Mouse (Mus musculus) neutrophil, adult 83 days (primary cell): Measurements from ENCODE around the gene Gm12185. TPM values are rescaled to one million over a fixed set of nuclear protein-coding genes. Genes with fewer than 3 reads are reported as not detected.

Experiments
- total RNA-seq, 2 experiments: library from RNA; stranded (reverse); gene quantifications; one replicate each; pipeline ENCODE4 v1.2.4; 2023

The Gm12185 gene
- 1 to 10 TPM; 1.4 to 1.6 TPM for total RNA-seq

DNA sequence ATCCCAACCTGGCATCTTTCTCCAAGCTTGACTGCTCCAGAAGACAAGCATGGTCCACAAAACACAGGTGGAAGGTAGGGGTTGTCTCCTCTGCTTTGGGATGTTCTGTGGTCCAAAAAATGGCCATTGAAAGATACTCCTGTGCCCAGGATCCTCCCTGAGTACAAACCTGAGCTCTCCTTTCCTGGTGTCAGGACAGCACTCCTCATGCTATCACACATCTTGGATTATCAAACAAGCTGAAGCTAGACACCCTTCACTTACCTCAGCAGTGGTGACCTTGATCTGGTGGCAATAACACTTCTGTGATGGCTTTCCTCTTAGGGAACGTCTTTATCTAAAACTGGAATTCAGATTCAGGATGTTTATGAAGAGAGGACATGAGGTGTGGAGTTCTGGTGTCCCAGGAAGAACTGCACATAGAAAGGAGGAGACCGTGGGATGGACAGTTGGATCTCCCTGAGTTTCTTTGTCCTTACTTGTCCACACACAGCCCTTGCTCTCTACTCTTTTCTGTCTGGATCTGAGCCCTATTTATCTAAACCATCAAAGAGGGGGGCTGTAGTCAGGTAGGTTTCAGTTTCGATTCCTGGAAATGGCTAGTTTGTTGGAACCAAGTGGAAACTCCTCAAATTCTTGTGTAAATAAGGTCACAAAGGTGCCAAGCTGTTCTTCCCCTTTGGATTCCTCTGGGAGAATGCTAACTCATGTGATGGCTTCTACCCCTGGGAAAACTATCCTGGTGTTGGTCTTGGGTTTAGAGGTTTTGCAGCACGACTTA, at the start of gene Gm12185:
Gene Gm12185, minus strand, starts transcription at position 487 of the 781 bp plus-strand sequence.

DNA sequence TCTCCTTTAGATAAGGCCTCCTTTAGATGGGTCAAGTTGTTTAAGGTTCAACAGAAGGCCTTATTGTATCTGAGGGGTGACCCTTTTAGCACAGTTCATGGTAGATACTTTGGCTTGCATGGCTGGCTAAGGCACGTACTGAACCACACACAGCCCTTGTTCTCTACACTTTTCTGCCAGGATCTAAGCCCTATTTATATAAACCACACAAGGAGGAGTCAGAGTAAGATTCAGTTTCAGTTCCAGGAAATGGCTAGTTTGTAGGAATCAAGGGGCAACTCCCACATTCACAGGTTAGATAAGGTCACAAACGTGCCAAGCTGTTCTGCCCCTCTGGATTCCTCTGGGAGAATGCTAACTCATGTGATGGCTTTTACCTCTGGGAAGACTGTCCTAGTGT, 2.0 kb upstream of the Gm12185 start, which contains the start of gene Tgtp1:
Gene Tgtp1, minus strand, starts transcription at position 155 of the 400 bp plus-strand sequence.

DNA sequence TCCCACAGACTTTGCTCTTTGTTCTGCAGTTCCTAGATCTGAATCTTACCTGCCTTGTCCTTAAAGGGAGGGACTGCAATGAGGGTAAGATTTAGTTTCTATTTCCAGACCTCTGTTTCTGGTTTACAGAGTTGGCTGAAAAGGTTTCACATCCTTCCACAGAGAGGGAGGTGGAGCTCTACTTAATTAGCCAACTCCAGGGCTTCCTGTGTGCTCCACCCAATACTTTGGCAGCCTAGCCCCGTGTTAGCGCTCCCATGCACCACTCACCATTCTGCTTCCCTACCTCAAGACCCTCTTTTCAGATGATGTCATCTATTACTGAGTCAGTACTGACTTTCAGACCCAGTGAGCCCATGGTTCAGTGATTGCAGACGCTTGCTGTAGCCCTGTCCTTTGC, 12.8 kb downstream of the Gm12185 start, which contains the start of gene 9930111J21Rik1:
Gene 9930111J21Rik1, minus strand, starts transcription at position 148 of the 400 bp plus-strand sequence.

DNA sequence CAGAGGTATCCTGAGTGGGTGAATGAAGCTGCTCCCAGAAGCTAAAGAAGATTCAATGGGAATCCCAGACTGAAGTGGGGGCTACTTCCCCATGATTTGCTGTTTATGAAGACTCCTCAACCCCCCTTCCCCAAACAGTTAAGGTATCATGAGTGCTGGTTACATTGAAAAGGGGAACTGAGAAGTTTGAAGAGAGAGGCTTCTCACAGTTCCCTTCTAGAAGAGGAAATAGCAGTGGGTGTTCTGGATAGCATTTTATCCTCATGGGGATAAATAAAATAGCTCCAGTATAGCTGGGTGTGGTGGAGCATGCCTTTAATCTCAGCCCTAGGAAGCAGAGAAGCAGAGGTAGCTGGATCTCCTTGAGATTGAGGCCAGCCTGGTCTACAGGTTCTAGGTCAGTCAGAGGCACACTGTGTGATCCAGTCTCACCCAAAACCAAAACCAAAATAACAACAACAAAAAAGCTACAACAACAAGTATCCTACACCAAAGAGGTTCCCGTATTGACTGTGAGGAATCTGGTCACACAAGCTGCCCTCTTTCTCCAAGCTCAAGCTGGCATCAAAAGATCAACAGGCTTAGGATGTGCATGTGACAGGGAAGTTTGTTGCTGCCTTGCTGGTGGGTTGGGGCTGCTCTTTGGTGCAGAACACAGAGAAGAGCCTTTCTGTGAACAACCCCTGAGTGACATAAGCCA, 13.6 kb downstream of the Gm12185 start, which contains the start of gene Olfr56:
Gene Olfr56, plus strand, starts transcription at position 650 of the 700 bp plus-strand sequence.

DNA sequence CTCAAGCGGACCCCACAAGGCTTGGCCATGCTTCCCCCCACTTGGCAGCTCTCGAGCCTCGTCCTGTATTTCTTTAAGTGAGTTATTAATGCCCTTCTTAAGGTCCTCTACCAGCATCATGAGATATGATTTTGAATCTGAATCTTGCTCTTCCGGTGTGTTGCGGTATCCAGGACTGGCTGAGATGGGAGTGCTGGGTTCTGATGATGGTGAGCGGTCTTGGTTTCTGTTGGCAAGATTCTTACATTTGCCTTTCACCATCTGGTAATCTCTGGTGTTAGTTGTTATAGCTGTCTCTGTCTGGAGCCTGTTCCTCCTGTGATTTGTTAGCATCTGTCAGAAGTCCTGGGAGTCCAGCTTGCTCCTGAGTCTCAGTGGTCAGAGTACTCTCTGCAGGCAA, 45.9 kb downstream of the Gm12185 start, which contains the start of gene Psme2b:
Gene Psme2b, minus strand, starts transcription at position 101 of the 400 bp plus-strand sequence.

DNA sequence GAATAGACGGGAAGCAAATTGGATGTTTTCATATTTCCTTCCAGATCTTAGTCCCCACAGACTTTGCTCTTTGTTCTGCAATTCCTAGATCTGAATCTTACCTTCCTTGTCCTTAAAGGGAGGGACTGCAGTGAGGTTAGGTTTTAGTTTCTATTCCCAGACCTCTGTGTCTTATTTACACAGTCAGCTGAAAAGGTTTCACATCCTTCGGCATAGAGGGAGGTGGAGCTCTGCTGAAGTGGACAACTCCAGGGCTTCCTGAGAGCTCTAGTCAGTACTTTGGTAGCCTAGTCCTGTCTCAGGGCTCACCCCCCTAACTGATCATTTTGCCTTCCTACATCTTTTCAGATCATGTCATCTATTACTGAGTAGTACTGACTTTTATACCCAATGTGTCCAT, 90.0 kb downstream of the Gm12185 start, which contains the start of gene Gm5431:
Gene Gm5431, minus strand, starts transcription at position 194 of the 400 bp plus-strand sequence.

DNA sequence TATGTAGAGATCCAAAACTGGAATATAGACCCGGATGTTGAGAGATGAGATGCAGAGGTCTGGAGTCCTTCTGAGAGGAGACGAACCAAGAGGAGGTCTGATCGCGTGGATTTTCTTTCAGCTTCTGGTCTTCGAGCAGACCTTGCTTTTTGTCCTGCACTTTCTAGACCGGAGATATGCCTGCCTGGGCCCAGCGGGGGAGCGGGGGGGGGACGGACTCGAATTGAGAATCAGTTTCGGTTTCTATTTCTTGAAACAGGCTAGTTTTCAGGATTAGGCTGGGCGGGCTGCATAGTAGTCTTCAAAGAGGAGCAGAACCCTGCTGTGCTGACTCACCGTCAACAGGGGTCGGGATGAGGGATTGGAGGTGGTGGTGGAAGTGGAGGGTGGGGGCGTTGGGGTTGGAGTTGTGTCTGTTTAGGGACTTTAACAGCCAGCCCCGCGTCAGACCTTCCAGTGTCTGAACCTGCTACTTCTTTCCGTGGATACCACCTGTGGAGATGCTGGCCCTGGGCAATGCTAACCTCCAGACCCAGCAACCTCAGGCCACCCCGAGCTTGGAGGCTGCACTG, 120.7 kb downstream of the Gm12185 start, which contains the start of gene Irgm1:
Gene Irgm1, minus strand, starts transcription at position 483 of the 572 bp plus-strand sequence.

Other genes starting within 250 kb of the Gm12185 start
- gene Rack1, start 191.9 kb downstream of the Gm12185 start, total RNA-seq: 100 to 1,000 TPM; 562 to 593 TPM
- gene Trim41, start 174.9 kb downstream of the Gm12185 start, total RNA-seq: 10 to 100 TPM; 45.2 to 45.4 TPM
- gene Trim7, start 166.1 kb downstream of the Gm12185 start, total RNA-seq: under 1 TPM; 0.42 to 0.60 TPM
- gene Gm12184, start 165.6 kb downstream of the Gm12185 start, total RNA-seq: 1 to 10 TPM; 1.2 to 2.0 TPM
- 10 to 100 TPM; 14.0 to 19.8 TPM for gene Irgm1, start 120.5 kb downstream of the Gm12185 start, total RNA-seq
- 1 to 10 TPM; 3.7 to 4.7 TPM for gene Gm5431, start 90.0 kb downstream of the Gm12185 start, total RNA-seq
- gene Psme2b, start 46.0 kb downstream of the Gm12185 start, total RNA-seq: 10 to 100 TPM; 12.7 to 18.6 TPM
- under 1 TPM; 0.11 to 0.40 TPM for gene Olfr56, start 13.3 kb downstream of the Gm12185 start, total RNA-seq
- 10 to 100 TPM; 30.9 to 31.8 TPM for gene 9930111J21Rik1, start 12.8 kb downstream of the Gm12185 start, total RNA-seq
- 1 to 10 TPM in 1 of 2 experiments, under 1 TPM in 1; 0.40 to 1.4 TPM for gene Tgtp1, start 1.9 kb upstream of the Gm12185 start, total RNA-seq
- gene 9930111J21Rik2, start 59.0 kb upstream of the Gm12185 start, total RNA-seq: 10 to 100 TPM; 40.2 to 41.2 TPM
- gene Tgtp2, start 72.0 kb upstream of the Gm12185 start, total RNA-seq: 1 to 10 TPM in 1 of 2 experiments, under 1 TPM in 1; 0.46 to 1.5 TPM
- gene Ifi47, start 84.4 kb upstream of the Gm12185 start, total RNA-seq: 10 to 100 TPM; 17.0 TPM
- gene Olfr1396, start 122.6 kb upstream of the Gm12185 start, total RNA-seq: not detected
- gene Olfr1395, start 150.0 kb upstream of the Gm12185 start, total RNA-seq: not detected
- not detected for gene Olfr1394, start 162.2 kb upstream of the Gm12185 start, total RNA-seq
- gene Btnl9, start 194.9 kb upstream of the Gm12185 start, total RNA-seq: 1 to 10 TPM; 2.1 to 2.4 TPM
- 10 to 100 TPM; 44.4 to 46.3 TPM for gene Zfp62, start 211.1 kb upstream of the Gm12185 start, total RNA-seq